Mouse (Mus musculus): ENCODE measurements around the gene Stn1. TPM values are rescaled to one million over a fixed set of nuclear protein-coding genes. Genes with fewer than 3 reads are reported as not detected.

The Stn1 gene
- polyA plus RNA-seq, 1 experiment from 2014 or later, result 61.0 TPM

DNA sequence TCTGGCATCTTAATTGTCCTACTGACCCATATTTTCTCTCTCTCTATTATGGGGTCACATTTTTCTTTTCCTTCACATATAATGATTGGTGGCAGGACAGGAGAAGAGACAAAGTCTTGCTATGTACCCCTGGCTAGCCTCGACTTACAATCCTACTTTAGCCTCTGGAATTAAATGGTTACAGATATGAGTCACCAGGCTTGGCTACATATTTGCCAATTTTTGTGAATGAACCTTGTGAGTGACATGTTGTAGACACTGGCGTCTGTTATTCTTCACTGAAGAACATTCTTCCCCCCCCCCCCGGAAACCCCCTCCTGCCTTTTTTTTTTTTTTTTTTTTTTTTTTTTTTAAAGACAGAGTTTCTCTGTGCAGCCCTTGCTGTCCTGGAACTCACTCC, 54.0 kb downstream of the Stn1 start:
- Histone ChIP-seq H3K27me3 (ENCODE audit: control insufficient read depth, insufficient read depth, low read length) (no peaks in the 10 kb centered on the region), H3K36me3 (replicated peaks; ENCODE audit: control insufficient read depth, insufficient read depth, low read depth, low read length) (no peaks in the 10 kb centered on the region), H3K4me3 (ENCODE audit: low read depth, low read length) (no peak overlapping the region), H3K4me2 (ENCODE audit: low read depth, low read length) (no peak overlapping the region), H3K4me1 (ENCODE audit: control insufficient read depth, insufficient read depth, low read length) (no peaks in the 10 kb centered on the region), H3K9ac (replicated peaks; ENCODE audit: low read length) (no peak overlapping the region), H3K9me3 (replicated peaks; ENCODE audit: control insufficient read depth, low read length) (no peaks in the 10 kb centered on the region), H3K27ac (replicated peaks; ENCODE audit: low read depth, low read length) (no peak overlapping the region)
- ATAC-seq (replicated peaks; ENCODE audit: insufficient number of reproducible peaks, low FRiP score, low TSS enrichment, low read depth), result no peak
- 73% methylated on average over 3 of the region's 3 CpGs for WGBS
- DNase-seq (ENCODE audit: low spot score), result no peak

DNA sequence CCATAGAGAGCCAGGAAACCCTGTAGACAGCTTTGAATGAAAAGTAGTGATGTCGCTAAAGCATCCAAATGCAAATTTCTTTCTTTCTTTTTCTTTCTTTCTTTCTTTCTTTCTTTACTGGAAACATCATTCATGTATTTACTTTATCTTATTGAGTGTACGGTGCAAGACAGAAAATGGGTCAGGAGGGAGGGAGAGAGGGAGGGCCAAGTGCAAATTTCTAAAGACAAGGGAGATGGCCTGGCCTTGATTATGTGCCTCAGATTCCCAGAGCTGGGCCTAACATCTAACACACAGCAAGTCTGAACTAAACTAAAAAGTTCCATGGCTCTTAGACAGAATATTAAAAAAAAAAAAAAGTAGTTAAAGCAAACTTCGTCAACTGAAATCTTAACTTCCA, 63.9 kb downstream of the Stn1 start:
- H3K9ac ChIP-seq (replicated peaks; ENCODE audit: low read length), result no peak overlapping the region
- no peaks in the 10 kb centered on the region for H3K9me3 ChIP-seq (replicated peaks; ENCODE audit: control insufficient read depth, low read length)
- WGBS, result 83% methylated on average over 3 of the region's 3 CpGs
- no peak overlapping the region for H3K4me2 ChIP-seq (ENCODE audit: low read depth, low read length)
- H3K4me3 ChIP-seq (ENCODE audit: low read depth, low read length), result no peak overlapping the region
- no peak for DNase-seq (ENCODE audit: low spot score)
- ATAC-seq (replicated peaks; ENCODE audit: insufficient number of reproducible peaks, low FRiP score, low TSS enrichment, low read depth), result no peak
- no peaks in the 10 kb centered on the region for H3K27me3 ChIP-seq (ENCODE audit: control insufficient read depth, insufficient read depth, low read length)
- no peaks in the 10 kb centered on the region for H3K4me1 ChIP-seq (ENCODE audit: control insufficient read depth, insufficient read depth, low read length)
- H3K27ac ChIP-seq (replicated peaks; ENCODE audit: low read depth, low read length), result no peak overlapping the region
- H3K36me3 ChIP-seq (replicated peaks; ENCODE audit: control insufficient read depth, insufficient read depth, low read depth, low read length), result no peaks in the 10 kb centered on the region

GRCm38 (mm10) chr19:47472881-47473400, 64.4 kb downstream of the Stn1 start:
- Histone ChIP-seq H3K4me2 (ENCODE audit: low read depth, low read length) (no peak overlapping the region), H3K27me3 (ENCODE audit: control insufficient read depth, insufficient read depth, low read length) (no peaks in the 10 kb centered on the region), H3K4me1 (ENCODE audit: control insufficient read depth, insufficient read depth, low read length) (no peaks in the 10 kb centered on the region), H3K9me3 (replicated peaks; ENCODE audit: control insufficient read depth, low read length) (no peaks in the 10 kb centered on the region), H3K4me3 (ENCODE audit: low read depth, low read length) (no peak overlapping the region), H3K36me3 (replicated peaks; ENCODE audit: control insufficient read depth, insufficient read depth, low read depth, low read length) (no peaks in the 10 kb centered on the region), H3K27ac (replicated peaks; ENCODE audit: low read depth, low read length) (no peak overlapping the region), H3K9ac (replicated peaks; ENCODE audit: low read length) (no peak overlapping the region)
- ATAC-seq (replicated peaks; ENCODE audit: insufficient number of reproducible peaks, low FRiP score, low TSS enrichment, low read depth) (peak; percentile 72; the same call in 1 of the 2 replicates), DNase-seq (ENCODE audit: low spot score) (no peak)
- 76% methylated on average over 15 of the region's 15 CpGs for WGBS

DNA sequence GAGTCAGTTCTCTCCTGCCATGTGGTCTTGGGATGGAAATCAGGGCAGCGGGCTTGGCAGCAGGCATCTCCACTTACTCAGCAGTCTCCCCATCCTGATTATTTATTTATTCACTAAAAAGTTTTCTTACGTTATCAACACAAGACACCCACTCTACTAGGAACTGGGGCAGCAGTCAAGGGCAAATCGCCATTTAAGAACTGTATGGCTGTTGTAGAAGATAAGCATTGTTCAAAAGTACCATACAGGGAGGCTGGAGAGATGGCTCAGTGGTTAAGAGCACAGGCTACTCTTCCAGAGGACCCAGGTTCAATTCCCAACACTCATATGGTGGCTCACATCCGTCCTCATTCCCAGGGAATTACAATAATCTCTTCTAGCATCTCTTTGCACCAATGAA, 65.5 kb downstream of the Stn1 start:
- ATAC-seq (replicated peaks; ENCODE audit: insufficient number of reproducible peaks, low FRiP score, low TSS enrichment, low read depth), result no peak
- H3K27me3 ChIP-seq (ENCODE audit: control insufficient read depth, insufficient read depth, low read length), result no peaks in the 10 kb centered on the region
- no peaks in the 10 kb centered on the region for H3K4me1 ChIP-seq (ENCODE audit: control insufficient read depth, insufficient read depth, low read length)
- no peak overlapping the region for H3K4me3 ChIP-seq (ENCODE audit: low read depth, low read length)
- H3K9me3 ChIP-seq (replicated peaks; ENCODE audit: control insufficient read depth, low read length), result no peaks in the 10 kb centered on the region
- H3K36me3 ChIP-seq (replicated peaks; ENCODE audit: control insufficient read depth, insufficient read depth, low read depth, low read length), result no peaks in the 10 kb centered on the region
- H3K4me2 ChIP-seq (ENCODE audit: low read depth, low read length), result no peak overlapping the region
- H3K27ac ChIP-seq (replicated peaks; ENCODE audit: low read depth, low read length), result no peak overlapping the region
- 82% methylated on average over 4 of the region's 4 CpGs for WGBS
- no peak overlapping the region for H3K9ac ChIP-seq (replicated peaks; ENCODE audit: low read length)
- DNase-seq (ENCODE audit: low spot score), result no peak

- DNase-seq (ENCODE audit: low spot score), result no peak
- H3K4me1 ChIP-seq (ENCODE audit: control insufficient read depth, insufficient read depth, low read length), result 0 out of 2 replicates have a peak, but pooled peaks cover 3% of the 10 kb centered on the region
- no peaks in the 10 kb centered on the region for H3K36me3 ChIP-seq (replicated peaks; ENCODE audit: control insufficient read depth, insufficient read depth, low read depth, low read length)
- H3K27me3 ChIP-seq (ENCODE audit: control insufficient read depth, insufficient read depth, low read length), result no peaks in the 10 kb centered on the region
- no peak overlapping the region for H3K9ac ChIP-seq (replicated peaks; ENCODE audit: low read length)
- no peak overlapping the region for H3K4me2 ChIP-seq (ENCODE audit: low read depth, low read length)
- H3K4me3 ChIP-seq (ENCODE audit: low read depth, low read length), result no peak overlapping the region
- H3K27ac ChIP-seq (replicated peaks; ENCODE audit: low read depth, low read length), result no peak overlapping the region
- H3K9me3 ChIP-seq (replicated peaks; ENCODE audit: control insufficient read depth, low read length), result no peaks in the 10 kb centered on the region
- 82% methylated on average over 3 of the region's 3 CpGs for WGBS
- ATAC-seq (replicated peaks; ENCODE audit: insufficient number of reproducible peaks, low FRiP score, low TSS enrichment, low read depth), result no peak
Observed at GRCm38 (mm10) chr19:47468750-47469149, 68.6 kb downstream of the Stn1 start.

DNA sequence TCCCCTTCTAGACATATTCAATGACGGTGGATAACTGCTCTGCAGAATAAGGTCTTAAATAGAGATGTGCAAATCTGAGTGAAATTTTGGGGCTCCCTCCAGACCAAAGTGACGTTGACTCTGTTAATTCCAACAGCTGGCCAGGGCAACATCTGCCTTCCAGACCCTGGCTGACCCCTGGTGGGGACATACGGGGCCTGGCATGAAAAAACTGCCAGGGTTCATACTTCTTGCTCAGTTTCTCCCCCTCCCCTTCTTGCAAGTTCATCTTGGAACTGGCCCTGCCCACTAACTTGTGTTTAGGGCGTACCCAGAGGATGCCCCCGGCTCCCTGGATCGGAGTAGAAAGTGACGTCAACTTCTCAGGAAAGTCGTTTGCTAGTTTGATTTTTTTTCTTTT, 70.5 kb downstream of the Stn1 start:
- ATAC-seq (replicated peaks; ENCODE audit: insufficient number of reproducible peaks, low FRiP score, low TSS enrichment, low read depth), result no peak
- Histone ChIP-seq H3K4me3 (ENCODE audit: low read depth, low read length) (no peak overlapping the region), H3K27ac (replicated peaks; ENCODE audit: low read depth, low read length) (no peak overlapping the region), H3K4me1 (ENCODE audit: control insufficient read depth, insufficient read depth, low read length) (peaks cover 8% of the 10 kb centered on the region), H3K9me3 (replicated peaks; ENCODE audit: control insufficient read depth, low read length) (no peaks in the 10 kb centered on the region), H3K36me3 (replicated peaks; ENCODE audit: control insufficient read depth, insufficient read depth, low read depth, low read length) (no peaks in the 10 kb centered on the region), H3K9ac (replicated peaks; ENCODE audit: low read length) (no peak overlapping the region), H3K4me2 (ENCODE audit: low read depth, low read length) (no peak overlapping the region), H3K27me3 (ENCODE audit: control insufficient read depth, insufficient read depth, low read length) (no peaks in the 10 kb centered on the region)
- DNase-seq (ENCODE audit: low spot score), result no peak
- 68% methylated on average over 8 of the region's 8 CpGs for WGBS

DNA sequence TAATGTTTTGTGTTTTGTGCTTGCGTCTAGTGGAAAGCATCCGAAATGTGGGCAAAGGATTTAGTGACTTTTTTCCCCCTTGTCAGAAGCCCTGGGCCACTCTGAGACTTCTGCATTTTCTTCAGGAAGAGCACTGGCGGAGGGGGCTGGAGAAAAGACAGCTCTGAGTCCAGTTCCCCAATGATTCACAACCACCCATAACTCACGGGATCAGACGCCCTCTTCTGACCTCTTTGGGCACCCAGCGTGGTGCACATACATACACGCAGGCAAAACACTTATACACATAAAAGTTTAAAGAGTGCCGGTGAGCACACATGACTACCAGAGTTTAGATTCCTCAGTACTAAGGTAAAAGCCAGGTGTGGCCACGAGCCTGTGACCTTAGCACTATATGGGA, 71.8 kb downstream of the Stn1 start:
- ATAC-seq (replicated peaks; ENCODE audit: insufficient number of reproducible peaks, low FRiP score, low TSS enrichment, low read depth) (no peak), DNase-seq (ENCODE audit: low spot score) (no peak)
- H3K9ac ChIP-seq (replicated peaks; ENCODE audit: low read length), result no peak overlapping the region
- no peak overlapping the region for H3K4me3 ChIP-seq (ENCODE audit: low read depth, low read length)
- H3K9me3 ChIP-seq (replicated peaks; ENCODE audit: control insufficient read depth, low read length), result no peaks in the 10 kb centered on the region
- H3K27me3 ChIP-seq (ENCODE audit: control insufficient read depth, insufficient read depth, low read length), result no peaks in the 10 kb centered on the region
- H3K4me2 ChIP-seq (ENCODE audit: low read depth, low read length), result no peak overlapping the region
- peaks cover 8% of the 10 kb centered on the region for H3K4me1 ChIP-seq (ENCODE audit: control insufficient read depth, insufficient read depth, low read length)
- 60% methylated on average over 9 of the region's 9 CpGs for WGBS
- no peak overlapping the region for H3K27ac ChIP-seq (replicated peaks; ENCODE audit: low read depth, low read length)
- no peaks in the 10 kb centered on the region for H3K36me3 ChIP-seq (replicated peaks; ENCODE audit: control insufficient read depth, insufficient read depth, low read depth, low read length)

DNA sequence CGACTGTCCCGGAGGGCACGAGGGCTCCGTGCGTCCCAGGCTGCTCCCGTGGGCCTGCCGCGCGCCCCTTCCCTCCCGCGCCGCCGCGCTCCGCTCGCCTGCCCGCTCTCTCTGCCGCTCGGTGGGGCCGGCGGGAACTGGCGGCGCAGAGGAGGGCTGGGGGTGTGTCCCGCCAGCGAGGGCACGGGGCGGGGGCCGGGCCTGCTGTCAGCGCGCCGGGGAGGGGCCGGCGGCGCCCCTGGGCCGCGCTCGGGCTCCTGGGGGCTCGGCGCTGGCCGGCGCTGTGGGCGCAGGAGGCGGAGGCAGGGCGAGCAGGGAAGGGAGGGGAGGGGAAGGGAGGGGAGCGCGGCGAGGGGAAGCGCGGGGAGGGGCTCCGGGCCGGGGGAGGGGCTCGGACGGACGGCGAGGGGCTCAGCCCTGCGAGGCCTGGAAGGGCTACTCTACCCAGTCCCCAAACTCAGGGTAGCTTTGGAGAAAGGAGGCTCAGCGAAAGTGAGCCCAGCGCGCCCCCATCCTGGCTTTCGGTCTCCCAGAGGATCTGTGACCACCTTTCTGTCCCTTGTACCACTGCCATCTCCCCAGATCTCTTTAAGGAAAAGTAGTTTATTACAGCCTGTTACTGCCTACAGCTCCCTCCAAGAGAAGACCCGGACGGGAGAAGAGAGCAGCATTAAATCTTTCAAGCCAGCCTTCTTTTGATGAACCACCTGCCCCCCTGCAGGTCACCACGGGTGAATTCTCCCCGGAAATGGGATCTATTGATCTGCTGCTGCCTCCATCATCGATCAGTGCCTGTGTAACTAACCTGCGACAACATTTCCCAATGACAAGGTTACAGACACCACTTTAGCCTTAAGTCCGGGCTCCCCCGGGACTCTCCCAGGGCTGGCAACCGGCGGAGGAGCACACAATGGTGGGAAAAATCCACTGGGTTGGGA, 72.7 kb downstream of the Stn1 start, which contains the start of gene Sh3pxd2a:
Gene Sh3pxd2a (minus strand): TSS at position 98 of the 938 bp plus-strand sequence.
- ATAC-seq (replicated peaks; ENCODE audit: insufficient number of reproducible peaks, low FRiP score, low TSS enrichment, low read depth) (peak; percentile 91), DNase-seq (ENCODE audit: low spot score) (peak; percentile 86)
- Histone ChIP-seq H3K9me3 (replicated peaks; ENCODE audit: control insufficient read depth, low read length) (no peaks in the 10 kb centered on the region), H3K4me1 (ENCODE audit: control insufficient read depth, insufficient read depth, low read length) (peaks cover 8% of the 10 kb centered on the region), H3K27me3 (ENCODE audit: control insufficient read depth, insufficient read depth, low read length) (no peaks in the 10 kb centered on the region), H3K36me3 (replicated peaks; ENCODE audit: control insufficient read depth, insufficient read depth, low read depth, low read length) (no peaks in the 10 kb centered on the region), H3K9ac (replicated peaks; ENCODE audit: low read length) (peak within 1 kb of the TSS; percentile 87), H3K4me2 (ENCODE audit: low read depth, low read length) (peak within 1 kb of the TSS; percentile 60), H3K27ac (replicated peaks; ENCODE audit: low read depth, low read length) (peak within 1 kb of the TSS; percentile 70), H3K4me3 (ENCODE audit: low read depth, low read length) (peak within 1 kb of the TSS; percentile 79)
- 2% methylated on average over 51 of the region's 70 CpGs for WGBS
